Mouse (Mus musculus) erythroblast, embryonic 14.5 days (primary cell): ENCODE measurements around the gene Epn2.

Source experiments
- GATA1 ChIP-seq: IDR thresholded peaks from 2 replicates; pipeline ENCODE4 v1.6.1; 2012; ENCODE audit warnings: low read length, inconsistent platforms, mixed read lengths
- TAL1 ChIP-seq: IDR thresholded peaks from 3 replicates; pipeline ENCODE4 v1.6.1; 2012; ENCODE audit warnings: low read length, inconsistent platforms, mixed read lengths

DNA sequence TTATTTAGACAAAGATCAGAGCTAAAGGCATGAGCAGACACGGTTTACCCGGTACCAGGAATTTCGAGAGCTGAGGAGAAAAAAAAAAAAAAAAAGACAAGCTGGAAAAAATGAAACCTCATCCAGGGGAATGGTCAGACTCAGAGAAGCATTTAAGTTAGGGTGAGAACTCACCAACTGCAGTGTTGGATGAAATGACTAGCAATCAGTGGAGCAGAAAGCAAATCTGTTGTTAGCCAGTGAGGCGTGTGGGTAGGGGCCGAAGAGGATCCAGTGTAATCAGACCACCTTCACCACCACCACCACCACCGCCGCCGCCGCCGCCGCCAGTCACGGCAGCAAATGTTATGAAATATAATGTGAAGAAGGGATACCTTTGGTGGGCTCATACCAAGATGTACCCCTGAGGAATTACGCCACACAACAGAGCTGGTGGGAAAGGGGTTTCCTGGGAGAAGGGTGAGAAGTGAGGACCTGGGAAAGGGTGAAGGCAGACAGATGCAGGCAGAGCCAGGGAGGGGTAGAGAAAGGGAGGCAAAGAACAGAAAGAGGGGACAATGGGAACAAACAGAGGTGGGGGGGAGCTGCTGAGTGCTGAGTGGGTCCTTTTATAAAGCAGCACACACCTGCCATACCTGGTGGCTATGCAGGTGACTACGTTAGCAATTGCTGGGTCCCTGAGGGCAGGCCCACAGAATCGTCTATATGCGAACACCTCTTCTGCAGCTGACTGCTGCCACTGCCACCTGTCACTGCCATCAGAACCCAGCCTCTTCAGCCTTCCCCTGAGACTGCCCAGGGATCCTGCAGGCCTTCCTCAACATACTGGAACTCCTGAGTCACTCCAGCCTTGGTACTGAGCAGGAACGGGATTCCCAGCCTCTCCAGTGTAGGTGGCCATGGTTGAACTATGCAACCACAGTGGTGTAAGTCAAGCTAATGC, 101.7 kb downstream of the Epn2 start:
- TF ChIP-seq GATA1 (no peak), TAL1 (no peak)
